Mouse (Mus musculus): Measurements from ENCODE around the gene Lrrc34. TPM values are rescaled to one million over a fixed set of nuclear protein-coding genes. Genes with fewer than 3 reads are reported as not detected.

Lrrc34 gene
- polyA plus RNA-seq, 1 experiment = not detected

GRCm38 (mm10) chr3:30602740-30603098, 45.0 kb downstream of the Lrrc34 start:
- Histone ChIP-seq H3K36me3 (ENCODE audit: control insufficient read depth, insufficient read depth) (peaks cover 37% of the 10 kb centered on the region), H3K79me2 (ENCODE audit: control insufficient read depth, insufficient read depth) (peaks cover 37% of the 10 kb centered on the region), H3K4me3 (ENCODE audit: insufficient read depth, poor library complexity, severe bottlenecking) (peak overlapping the region; percentile 65), H3K27me3 (ENCODE audit: control insufficient read depth, insufficient read depth, insufficient read length) (no peaks in the 10 kb centered on the region), H3K79me3 (ENCODE audit: low read depth) (peaks cover 12% of the 10 kb centered on the region), H3ac (ENCODE audit: control insufficient read depth, insufficient read length, low read depth) (peak overlapping the region; percentile 86)
- no peak for TF ChIP-seq MAX (IDR thresholded peaks at IDR 0.05)
- no peak for TF ChIP-seq CEBPB (IDR thresholded peaks at IDR 0.05; ENCODE audit: low read depth)
- TF ChIP-seq MYOD1 (IDR thresholded peaks at IDR 0.05; ENCODE audit: control insufficient read depth, insufficient read length, low read depth) = no peak
- TF ChIP-seq FOSL1 (IDR thresholded peaks at IDR 0.05; ENCODE audit: insufficient read depth, low read length, poor library complexity, severe bottlenecking) = no peak
- no peak for TF ChIP-seq CTCF (IDR thresholded peaks at IDR 0.05; ENCODE audit: control insufficient read depth, insufficient read depth, insufficient read length)
- TF ChIP-seq USF1 (IDR thresholded peaks at IDR 0.05; ENCODE audit: low read depth) = no peak
- TF ChIP-seq MYOG (IDR thresholded peaks at IDR 0.05; ENCODE audit: control insufficient read depth, extremely low read depth, insufficient read length) = no peak

GRCm38 (mm10) chr3:30602065-30602739, 45.5 kb downstream of the Lrrc34 start, which contains the start of gene Mynn:
Mynn (plus strand) TSS chr3:30602065.
- Histone ChIP-seq H3ac (ENCODE audit: control insufficient read depth, insufficient read length, low read depth) (peak within 1 kb of the TSS; percentile 86), H3K4me3 (ENCODE audit: insufficient read depth, poor library complexity, severe bottlenecking) (peak within 1 kb of the TSS; percentile 65), H3K79me3 (ENCODE audit: low read depth) (peaks cover 12% of the 10 kb centered on the region), H3K36me3 (ENCODE audit: control insufficient read depth, insufficient read depth) (peaks cover 32% of the 10 kb centered on the region), H3K27me3 (ENCODE audit: control insufficient read depth, insufficient read depth, insufficient read length) (no peaks in the 10 kb centered on the region), H3K79me2 (ENCODE audit: control insufficient read depth, insufficient read depth) (peaks cover 32% of the 10 kb centered on the region)
- TF ChIP-seq CTCF (IDR thresholded peaks at IDR 0.05; ENCODE audit: control insufficient read depth, insufficient read depth, insufficient read length) = no peak
- TF ChIP-seq MYOG (IDR thresholded peaks at IDR 0.05; ENCODE audit: control insufficient read depth, extremely low read depth, insufficient read length) = no peak

GRCm38 (mm10) chr3:30601610-30602064, 46.0 kb downstream of the Lrrc34 start:
- H3K27me3 ChIP-seq (ENCODE audit: control insufficient read depth, insufficient read depth, insufficient read length) = no peaks in the 10 kb centered on the region
- peaks cover 12% of the 10 kb centered on the region for H3K79me3 ChIP-seq (ENCODE audit: low read depth)
- H3K4me3 ChIP-seq (ENCODE audit: insufficient read depth, poor library complexity, severe bottlenecking) = peak overlapping the region; percentile 65
- TF ChIP-seq MAX (IDR thresholded peaks at IDR 0.05) (no peak), USF1 (IDR thresholded peaks at IDR 0.05; ENCODE audit: low read depth) (no peak), CTCF (IDR thresholded peaks at IDR 0.05; ENCODE audit: control insufficient read depth, insufficient read depth, insufficient read length) (no peak), MYOD1 (IDR thresholded peaks at IDR 0.05; ENCODE audit: control insufficient read depth, insufficient read length, low read depth) (no peak), MYOG (IDR thresholded peaks at IDR 0.05; ENCODE audit: control insufficient read depth, extremely low read depth, insufficient read length) (no peak), FOSL1 (IDR thresholded peaks at IDR 0.05; ENCODE audit: insufficient read depth, low read length, poor library complexity, severe bottlenecking) (no peak), CEBPB (IDR thresholded peaks at IDR 0.05; ENCODE audit: low read depth) (no peak)
- H3ac ChIP-seq (ENCODE audit: control insufficient read depth, insufficient read length, low read depth) = no peak overlapping the region
- peaks cover 26% of the 10 kb centered on the region for H3K36me3 ChIP-seq (ENCODE audit: control insufficient read depth, insufficient read depth)
- H3K79me2 ChIP-seq (ENCODE audit: control insufficient read depth, insufficient read depth) = peaks cover 30% of the 10 kb centered on the region

DNA sequence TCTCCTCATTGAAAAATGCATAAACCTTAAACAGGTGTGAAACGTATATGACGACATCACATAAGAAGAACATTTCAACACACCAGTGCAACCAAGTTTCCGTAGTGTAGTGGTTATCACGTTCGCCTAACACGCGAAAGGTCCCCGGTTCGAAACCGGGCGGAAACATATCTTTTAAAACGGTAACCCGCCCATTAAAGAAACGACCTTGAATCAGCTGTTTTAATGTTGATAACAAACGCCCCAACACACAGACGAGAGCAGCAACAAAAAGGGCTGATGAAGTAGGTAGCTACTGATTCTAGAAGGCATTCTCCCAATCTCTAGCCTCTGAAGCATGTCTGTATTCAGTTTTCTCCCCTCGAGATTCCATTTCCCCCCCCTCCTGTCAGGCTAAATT, 46.5 kb downstream of the Lrrc34 start:
- Histone ChIP-seq H3K36me3 (ENCODE audit: control insufficient read depth, insufficient read depth) (peaks cover 21% of the 10 kb centered on the region), H3ac (ENCODE audit: control insufficient read depth, insufficient read length, low read depth) (no peak overlapping the region), H3K27me3 (ENCODE audit: control insufficient read depth, insufficient read depth, insufficient read length) (no peaks in the 10 kb centered on the region), H3K79me2 (ENCODE audit: control insufficient read depth, insufficient read depth) (peaks cover 30% of the 10 kb centered on the region), H3K4me3 (ENCODE audit: insufficient read depth, poor library complexity, severe bottlenecking) (peak overlapping the region; percentile 65), H3K79me3 (ENCODE audit: low read depth) (peaks cover 12% of the 10 kb centered on the region)
- no peak for TF ChIP-seq MYOG (IDR thresholded peaks at IDR 0.05; ENCODE audit: control insufficient read depth, extremely low read depth, insufficient read length)

- H3K27me3 ChIP-seq (ENCODE audit: control insufficient read depth, insufficient read depth, insufficient read length) = no peaks in the 10 kb centered on the region
- peaks cover 12% of the 10 kb centered on the region for H3K79me3 ChIP-seq (ENCODE audit: low read depth)
- peak overlapping the region; percentile 44 for H3K4me3 ChIP-seq (ENCODE audit: insufficient read depth, poor library complexity, severe bottlenecking)
- TF ChIP-seq MAX (IDR thresholded peaks at IDR 0.05) = peak; percentile 63
- TF ChIP-seq MYOG (IDR thresholded peaks at IDR 0.05; ENCODE audit: control insufficient read depth, extremely low read depth, insufficient read length) = no peak
- peak overlapping the region; percentile 61 for H3ac ChIP-seq (ENCODE audit: control insufficient read depth, insufficient read length, low read depth)
- peaks cover 30% of the 10 kb centered on the region for H3K79me2 ChIP-seq (ENCODE audit: control insufficient read depth, insufficient read depth)
- peaks cover 17% of the 10 kb centered on the region for H3K36me3 ChIP-seq (ENCODE audit: control insufficient read depth, insufficient read depth)
These were observed 47.0 kb downstream of the Lrrc34 start for GRCm38 (mm10) chr3:30600717-30601116.

DNA sequence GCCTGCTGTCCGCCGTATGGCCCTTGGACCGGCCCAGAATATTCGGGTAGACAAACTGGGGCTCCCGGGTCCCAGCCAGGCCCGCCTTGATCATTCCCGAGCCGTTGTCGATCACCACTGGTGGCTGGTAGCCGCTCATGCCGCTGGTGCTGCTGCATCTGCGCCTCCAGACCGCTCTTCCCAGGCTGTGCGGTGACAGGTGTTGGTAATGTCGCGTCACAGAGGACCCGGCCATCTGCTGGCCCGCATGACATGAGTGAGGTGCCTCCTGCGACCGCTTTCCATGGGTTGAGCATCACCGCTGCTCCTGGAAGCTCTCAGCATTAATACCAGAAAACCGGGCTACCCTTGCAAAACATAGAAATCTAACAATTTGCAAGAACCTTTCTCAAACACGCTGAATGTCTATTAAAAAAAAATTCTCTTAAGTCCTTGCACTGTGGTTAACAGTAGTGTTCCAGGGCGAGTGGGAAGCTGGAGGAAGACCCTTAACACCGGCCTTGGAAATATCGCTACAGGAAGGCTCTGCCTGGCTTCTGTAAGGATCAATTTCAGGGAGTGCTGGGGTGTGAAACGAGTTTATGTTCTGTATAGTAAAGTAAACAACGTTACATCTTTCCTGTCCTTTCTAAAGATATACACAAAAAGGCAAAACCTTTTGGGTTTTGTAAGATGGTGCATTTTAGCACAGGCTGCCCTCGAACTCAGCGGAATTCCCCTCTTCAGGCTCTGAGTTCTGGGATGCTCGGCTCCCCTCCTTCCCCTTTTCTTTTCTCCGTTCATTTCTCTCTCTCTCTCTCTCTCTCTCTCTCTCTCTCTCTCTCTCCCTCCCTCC, 47.7 kb downstream of the Lrrc34 start, which contains the start of gene Actrt3:
Gene Actrt3 (minus strand): TSS at position 229 of the 835 bp plus-strand sequence.
- peaks cover 12% of the 10 kb centered on the region for H3K79me3 ChIP-seq (ENCODE audit: low read depth)
- H3K27me3 ChIP-seq (ENCODE audit: control insufficient read depth, insufficient read depth, insufficient read length) = no peaks in the 10 kb centered on the region
- TF ChIP-seq FOSL1 (IDR thresholded peaks at IDR 0.05; ENCODE audit: insufficient read depth, low read length, poor library complexity, severe bottlenecking) = no peak
- no peak for TF ChIP-seq CTCF (IDR thresholded peaks at IDR 0.05; ENCODE audit: control insufficient read depth, insufficient read depth, insufficient read length)
- no peak for TF ChIP-seq MYOD1 (IDR thresholded peaks at IDR 0.05; ENCODE audit: control insufficient read depth, insufficient read length, low read depth)
- no peak for TF ChIP-seq MAX (IDR thresholded peaks at IDR 0.05)
- no peak for TF ChIP-seq USF1 (IDR thresholded peaks at IDR 0.05; ENCODE audit: low read depth)
- TF ChIP-seq MYOG (IDR thresholded peaks at IDR 0.05; ENCODE audit: control insufficient read depth, extremely low read depth, insufficient read length) = no peak
- no peak for TF ChIP-seq CEBPB (IDR thresholded peaks at IDR 0.05; ENCODE audit: low read depth)
- peak within 1 kb of the TSS; percentile 44 for H3K4me3 ChIP-seq (ENCODE audit: insufficient read depth, poor library complexity, severe bottlenecking)
- H3K36me3 ChIP-seq (ENCODE audit: control insufficient read depth, insufficient read depth) = peaks cover 11% of the 10 kb centered on the region
- H3ac ChIP-seq (ENCODE audit: control insufficient read depth, insufficient read length, low read depth) = peak within 1 kb of the TSS; percentile 61
- peaks cover 24% of the 10 kb centered on the region for H3K79me2 ChIP-seq (ENCODE audit: control insufficient read depth, insufficient read depth)
